Mouse (Mus musculus): ENCODE results near the gene Nr1h2. TPM values are rescaled to one million over a fixed set of nuclear protein-coding genes. Genes with fewer than 3 reads are reported as not detected.

Gene Nr1h2
- polyA plus RNA-seq, 1 experiment from 2014 or later, result 94.9 TPM

GRCm38 (mm10) chr7:44538756-44539624, 14.8 kb downstream of the Nr1h2 start:
- Histone ChIP-seq H3K36me3 (peaks cover 99% of the 10 kb centered on the region), H3K27me3 (ENCODE audit: insufficient read depth, poor library complexity, severe bottlenecking) (no peaks in the 10 kb centered on the region), H3K9me3 (no peaks in the 10 kb centered on the region), H3K27ac (no peak overlapping the region), H3K4me1 (replicated peaks) (no peaks in the 10 kb centered on the region), H3K4me3 (no peak overlapping the region)
- no peak for DNase-seq (ENCODE audit: low spot score)
- 92% methylated on average over 41 of the region's 41 CpGs for WGBS

- no peak for DNase-seq (ENCODE audit: low spot score)
- H3K4me3 ChIP-seq, result no peak overlapping the region
- no peak overlapping the region for H3K27ac ChIP-seq
- 0 out of 2 replicates have a peak, but pooled peaks cover under 1% of the 10 kb centered on the region for H3K4me1 ChIP-seq (replicated peaks)
- WGBS, result 93% methylated on average over 13 of the region's 13 CpGs
- H3K36me3 ChIP-seq, result peaks cover 100% of the 10 kb centered on the region
- H3K27me3 ChIP-seq (ENCODE audit: insufficient read depth, poor library complexity, severe bottlenecking), result no peaks in the 10 kb centered on the region
- no peaks in the 10 kb centered on the region for H3K9me3 ChIP-seq
These were observed 16.3 kb downstream of the Nr1h2 start for GRCm38 (mm10) chr7:44537496-44537895.

GRCm38 (mm10) chr7:44537009-44537408, 16.7 kb downstream of the Nr1h2 start:
- no peak for DNase-seq (ENCODE audit: low spot score)
- H3K4me3 ChIP-seq, result no peak overlapping the region
- WGBS, result 90% methylated on average over 7 of the region's 7 CpGs
- no peaks in the 10 kb centered on the region for H3K9me3 ChIP-seq
- H3K27ac ChIP-seq, result no peak overlapping the region
- no peaks in the 10 kb centered on the region for H3K27me3 ChIP-seq (ENCODE audit: insufficient read depth, poor library complexity, severe bottlenecking)
- H3K36me3 ChIP-seq, result peaks cover 100% of the 10 kb centered on the region
- 0 out of 2 replicates have a peak, but pooled peaks cover 3% of the 10 kb centered on the region for H3K4me1 ChIP-seq (replicated peaks)

GRCm38 (mm10) chr7:44536590-44536968, 17.2 kb downstream of the Nr1h2 start:
- Histone ChIP-seq H3K27me3 (ENCODE audit: insufficient read depth, poor library complexity, severe bottlenecking) (no peaks in the 10 kb centered on the region), H3K9me3 (no peaks in the 10 kb centered on the region), H3K36me3 (peaks cover 96% of the 10 kb centered on the region), H3K4me1 (replicated peaks) (0 out of 2 replicates have a peak, but pooled peaks cover 3% of the 10 kb centered on the region), H3K27ac (no peak overlapping the region), H3K4me3 (no peak overlapping the region)
- no peak for DNase-seq (ENCODE audit: low spot score)
- 92% methylated on average over 6 of the region's 6 CpGs for WGBS

- Histone ChIP-seq H3K4me1 (replicated peaks) (0 out of 2 replicates have a peak, but pooled peaks cover 3% of the 10 kb centered on the region), H3K4me3 (no peak overlapping the region), H3K36me3 (peaks cover 89% of the 10 kb centered on the region), H3K27ac (no peak overlapping the region), H3K9me3 (no peaks in the 10 kb centered on the region), H3K27me3 (ENCODE audit: insufficient read depth, poor library complexity, severe bottlenecking) (no peaks in the 10 kb centered on the region)
- 95% methylated on average over 27 of the region's 27 CpGs for WGBS
- DNase-seq (ENCODE audit: low spot score), result no peak
These were observed 17.8 kb downstream of the Nr1h2 start for GRCm38 (mm10) chr7:44535657-44536589.

- Histone ChIP-seq H3K27me3 (ENCODE audit: insufficient read depth, poor library complexity, severe bottlenecking) (peaks cover 4% of the 10 kb centered on the region; the same call in 1 of the 2 replicates), H3K27ac (no peak overlapping the region), H3K4me3 (no peak overlapping the region), H3K9me3 (no peaks in the 10 kb centered on the region), H3K36me3 (peaks cover 79% of the 10 kb centered on the region), H3K4me1 (replicated peaks) (0 out of 2 replicates have a peak, but pooled peaks cover 3% of the 10 kb centered on the region)
- no peak for DNase-seq (ENCODE audit: low spot score)
- 91% methylated on average over 19 of the region's 19 CpGs for WGBS
These were observed 18.9 kb downstream of the Nr1h2 start for GRCm38 (mm10) chr7:44534656-44535441.

- 90% methylated on average over 13 of the region's 13 CpGs for WGBS
- Histone ChIP-seq H3K27me3 (ENCODE audit: insufficient read depth, poor library complexity, severe bottlenecking) (peaks cover 10% of the 10 kb centered on the region; the same call in 1 of the 2 replicates), H3K27ac (no peak overlapping the region), H3K4me1 (replicated peaks) (peaks cover 8% of the 10 kb centered on the region; the same call in 1 of the 2 replicates), H3K4me3 (no peak overlapping the region), H3K9me3 (no peaks in the 10 kb centered on the region), H3K36me3 (peaks cover 72% of the 10 kb centered on the region)
- no peak for DNase-seq (ENCODE audit: low spot score)
These were observed 19.5 kb downstream of the Nr1h2 start for GRCm38 (mm10) chr7:44534242-44534641.

GRCm38 (mm10) chr7:44533746-44534045, 20.1 kb downstream of the Nr1h2 start:
- Histone ChIP-seq H3K4me1 (replicated peaks) (peaks cover 14% of the 10 kb centered on the region), H3K27ac (no peak overlapping the region), H3K9me3 (no peaks in the 10 kb centered on the region), H3K4me3 (no peak overlapping the region), H3K27me3 (ENCODE audit: insufficient read depth, poor library complexity, severe bottlenecking) (peaks cover 16% of the 10 kb centered on the region), H3K36me3 (peaks cover 67% of the 10 kb centered on the region)
- 81% methylated on average over 12 of the region's 12 CpGs for WGBS
- DNase-seq (ENCODE audit: low spot score), result no peak

- no peak for DNase-seq (ENCODE audit: low spot score)
- WGBS, result 89% methylated on average over 29 of the region's 29 CpGs
- Histone ChIP-seq H3K4me1 (replicated peaks) (peaks cover 17% of the 10 kb centered on the region), H3K4me3 (no peak overlapping the region), H3K27me3 (ENCODE audit: insufficient read depth, poor library complexity, severe bottlenecking) (peaks cover 22% of the 10 kb centered on the region), H3K27ac (no peak overlapping the region), H3K36me3 (peaks cover 61% of the 10 kb centered on the region), H3K9me3 (no peaks in the 10 kb centered on the region)
These were observed 20.6 kb downstream of the Nr1h2 start for GRCm38 (mm10) chr7:44532918-44533745.

GRCm38 (mm10) chr7:44531946-44532732, 21.6 kb downstream of the Nr1h2 start, which contains the start of gene Spib:
Spib (minus strand) TSS chr7:44532071.
- H3K9me3 ChIP-seq, result no peaks in the 10 kb centered on the region
- H3K27ac ChIP-seq, result no peak within 1 kb of the TSS
- 79% methylated on average over 4 of the region's 4 CpGs for WGBS
- H3K4me3 ChIP-seq, result no peak within 1 kb of the TSS
- DNase-seq (ENCODE audit: low spot score), result no peak
- peaks cover 25% of the 10 kb centered on the region for H3K4me1 ChIP-seq (replicated peaks)
- H3K36me3 ChIP-seq, result peaks cover 51% of the 10 kb centered on the region
- H3K27me3 ChIP-seq (ENCODE audit: insufficient read depth, poor library complexity, severe bottlenecking), result peaks cover 31% of the 10 kb centered on the region

GRCm38 (mm10) chr7:44531207-44531606, 22.5 kb downstream of the Nr1h2 start:
- 58% methylated on average over 5 of the region's 5 CpGs for WGBS
- Histone ChIP-seq H3K27me3 (ENCODE audit: insufficient read depth, poor library complexity, severe bottlenecking) (peaks cover 41% of the 10 kb centered on the region), H3K4me1 (replicated peaks) (peaks cover 25% of the 10 kb centered on the region), H3K4me3 (no peak overlapping the region), H3K9me3 (no peaks in the 10 kb centered on the region), H3K36me3 (peaks cover 42% of the 10 kb centered on the region), H3K27ac (no peak overlapping the region)
- DNase-seq (ENCODE audit: low spot score), result no peak
